ENCODE assay signal across 7 mouse cellular contexts in genomic region chr1:37719761-37720640, GRCm38 (mm10). TPM values are rescaled to one million over a fixed set of nuclear protein-coding genes. Genes with fewer than 3 reads are reported as not detected.
DNase-seq lines count a peak whose midpoint lies in the region; ATAC-seq lines count a peak whose summit lies in the region.

Gene 2010300C02Rik, minus strand, starts transcription at chr1:37720085.

- no peaks in the 10 kb centered on the region for H3K9me3 ChIP-seq in intestine, embryonic 15.5 days
- H3K9me3 ChIP-seq in megakaryocyte, embryonic 14.5 days = no peaks in the 10 kb centered on the region

- peak within 1 kb of the TSS; percentile 98 for H3K4me2 ChIP-seq in intestine, embryonic 15.5 days (replicated peaks)

- H3K4me3 ChIP-seq in intestine, embryonic 15.5 days (replicated peaks) = peak within 1 kb of the TSS; percentile 61
- peak within 1 kb of the TSS; percentile 94 for H3K4me3 ChIP-seq in megakaryocyte, embryonic 14.5 days (replicated peaks)

- peak; percentile 91 for ATAC-seq in intestine, embryonic 15.5 days

- under 1% methylated on average over 38 of the region's 69 CpGs for WGBS in intestine, embryonic 15.5 days

- peak; percentile 74 for DNase-seq in adrenal gland, adult 2 months
- DNase-seq in cerebellum, adult 9-10 months = peak; percentile 78
- peak in 1 of 2 experiments; percentile 79 for DNase-seq in frontal cortex, adult 2 months (ENCODE audit: extremely low spot score in 1 of 2, low spot score in 1 of 2)
- DNase-seq in left cerebral cortex, postnatal 25 days (ENCODE audit: low spot score in 2 of 2) = peak; percentile 82 to 83
- DNase-seq in right cerebral cortex, postnatal 25 days = peak; percentile 85

- intact Hi-C loops in left cerebral cortex, postnatal 25 days (cut with DNase I) = loop anchor here (1.0 to 2.0 kb wide), 3 partner anchors 25 to 144 kb away; no protein-coding TSS in a partner anchor

- H3K9ac ChIP-seq in intestine, embryonic 15.5 days = peak within 1 kb of the TSS; percentile 60

- H3K27ac ChIP-seq in intestine, embryonic 15.5 days = peak within 1 kb of the TSS; percentile 48; the same call in 1 of the 2 replicates

- H3K27me3 ChIP-seq in intestine, embryonic 15.5 days (replicated peaks) = peaks cover 4% of the 10 kb centered on the region
- peaks cover 20% of the 10 kb centered on the region for H3K27me3 ChIP-seq in megakaryocyte, embryonic 14.5 days (replicated peaks)

- H3K36me3 ChIP-seq in intestine, embryonic 15.5 days = no peaks in the 10 kb centered on the region
- H3K36me3 ChIP-seq in megakaryocyte, embryonic 14.5 days (replicated peaks; ENCODE audit: low read length) = no peaks in the 10 kb centered on the region

- peaks cover 4% of the 10 kb centered on the region; the same call in 1 of the 2 replicates for H3K4me1 ChIP-seq in intestine, embryonic 15.5 days (replicated peaks)
- H3K4me1 ChIP-seq in megakaryocyte, embryonic 14.5 days = peaks cover 77% of the 10 kb centered on the region

RNA-seq across cellular contexts. Expression of gene 2010300C02Rik, which starts in this region (rescaled TPM):
- total RNA-seq in adrenal gland, adult 2 months (2021) = 1 to 10 TPM; 1.7 to 2.3 TPM
- 1.6 and 2.5 TPM in 2 replicates for polyA plus RNA-seq in adrenal gland, adult 2 months (2012; rRNA removed)
- 143 and 163 TPM in 2 replicates for polyA plus RNA-seq in frontal cortex, adult 2 months (2012; rRNA removed)
- polyA plus RNA-seq in intestine, embryonic 15.5 days (2015; fragmentation: Nextera tagmentation; extraction: Ambion mirVana) = 14.0 and 14.2 TPM in 2 replicates
- 100 to 1,000 TPM; 242 to 262 TPM for total RNA-seq in left cerebral cortex, postnatal 25 days (2021)
- polyA plus RNA-seq in megakaryocyte, embryonic 14.5 days (2012; ENCODE audit: insufficient read depth, low replicate concordance) = 10.7 and 15.7 TPM in 2 replicates

Comparison
In these comparisons a context has a peak if more than half of its experiments do, and no peak if none do; other contexts are left out.
1. RNA of gene 2010300C02Rik (total RNA-seq): 242 to 262 TPM in left cerebral cortex, postnatal 25 days; 1.7 to 2.3 TPM in adrenal gland, adult 2 months; every median in the first group is over 10 times any median in the second.